In genomic region chr3:101778896-101779665, GRCm38 (mm10) we compare ENCODE assay signal across 11 mouse cellular contexts.
A peak's percentile ranks its signal among the peaks of the same experiment; 100 is the strongest.
DNase-seq lines count a peak whose midpoint lies in the region; ATAC-seq and TF ChIP-seq lines count a peak whose summit lies in the region.
"Had no signal": no experiment of that assay in that cellular context is flagged by ENCODE, and none has a peak within 500 bp of the region (broad histone marks: within the 10 kb centered on the region; RNA-seq: fewer than 3 reads in every experiment).

No protein-coding gene starts in this region.

- peaks cover 6% of the 10 kb centered on the region; the same call in 1 of the 2 replicates for H3K4me1 ChIP-seq in lung, embryonic 14.5 days (ENCODE audit: insufficient read depth)
- H3K4me1 ChIP-seq in heart, embryonic 15.5 days (replicated peaks) = peaks cover 7% of the 10 kb centered on the region; the same call in 1 of the 2 replicates

- no peak overlapping the region for H3K9ac ChIP-seq in lung, embryonic 14.5 days
- H3K9ac ChIP-seq in heart, embryonic 15.5 days = no peak overlapping the region
- H3K9ac ChIP-seq: midbrain, embryonic 15.5 days had no signal

- no peaks in the 10 kb centered on the region for H3K36me3 ChIP-seq in lung, embryonic 14.5 days (ENCODE audit: insufficient read depth)
- no peaks in the 10 kb centered on the region for H3K36me3 ChIP-seq in heart, embryonic 15.5 days
- H3K36me3 ChIP-seq: midbrain, embryonic 15.5 days had no signal

- peak; percentile 68 for DNase-seq in lung, embryonic 14.5 days
- no peak for DNase-seq in lung, adult 18-20 months
- DNase-seq in kidney, postnatal 10 days = peak; percentile 72
- peak; percentile 17 for DNase-seq in skeletal muscle tissue, adult 2 months (ENCODE audit: low read depth, low spot score)
- no peak for DNase-seq in right cerebral cortex, adult 2 months (ENCODE audit: low spot score in 2 of 2)
- no peak for DNase-seq in retina, postnatal 1 day
- DNase-seq in adrenal gland, adult 8-10 months = no peak
- DNase-seq: thymus, adult 2 months had no signal

- TF ChIP-seq CTCF in lung, embryonic 14.5 days (IDR thresholded peaks at IDR 0.05; ENCODE audit: low read depth) = no peak

- H3K4me3 ChIP-seq in lung, embryonic 14.5 days (ENCODE audit: low read depth, low read length) = no peak overlapping the region
- no peak overlapping the region for H3K4me3 ChIP-seq in heart, embryonic 15.5 days
- H3K4me3 ChIP-seq: erythroblast, embryonic 14.5 days; midbrain, embryonic 15.5 days had no signal

- no peaks in the 10 kb centered on the region for H3K27me3 ChIP-seq in lung, embryonic 14.5 days (ENCODE audit: insufficient read depth, low read length)
- no peaks in the 10 kb centered on the region for H3K27me3 ChIP-seq in heart, embryonic 15.5 days
- H3K27me3 ChIP-seq: midbrain, embryonic 15.5 days had no signal

- WGBS in lung, embryonic 14.5 days = 49% methylated on average over 16 of the region's 16 CpGs
- WGBS in heart, embryonic 15.5 days = 49% methylated on average over 16 of the region's 16 CpGs

- 0 out of 2 replicates have a peak overlapping the region, but pooled peaks have one; percentile 27 for H3K27ac ChIP-seq in lung, embryonic 14.5 days (ENCODE audit: low read depth)
- H3K27ac ChIP-seq in heart, embryonic 15.5 days = peak overlapping the region; percentile 71
- H3K27ac ChIP-seq: midbrain, embryonic 15.5 days had no signal

- H3K9me3 ChIP-seq in lung, embryonic 14.5 days (ENCODE audit: low read depth, low read length) = no peaks in the 10 kb centered on the region
- no peaks in the 10 kb centered on the region for H3K9me3 ChIP-seq in heart, embryonic 15.5 days (replicated peaks)
- H3K9me3 ChIP-seq: midbrain, embryonic 15.5 days had no signal

- ATAC-seq in lung, embryonic 14.5 days (ENCODE audit: insufficient read depth) = peak; percentile 82; the same call in 1 of the 2 replicates
- peak; percentile 76 for ATAC-seq in heart, embryonic 15.5 days (replicated peaks; ENCODE audit: insufficient number of reproducible peaks, insufficient read depth, low FRiP score, low read depth)
- ATAC-seq: midbrain, embryonic 15.5 days had no signal

- no peak overlapping the region for H3K4me2 ChIP-seq in lung, embryonic 14.5 days
- peak overlapping the region; percentile 25; the same call in 1 of the 2 replicates for H3K4me2 ChIP-seq in heart, embryonic 15.5 days
- H3K4me2 ChIP-seq: midbrain, embryonic 15.5 days had no signal

Comparison
In these comparisons a context has a peak if more than half of its experiments do, and no peak if none do; other contexts are left out.
1. DNase-seq: peak in lung, embryonic 14.5 days (single experiment), kidney, postnatal 10 days (single experiment) and skeletal muscle tissue, adult 2 months (single experiment); none in lung, adult 18-20 months (0 of 2), right cerebral cortex, adult 2 months (0 of 2), retina, postnatal 1 day (single experiment) and adrenal gland, adult 8-10 months (single experiment).